Mouse (Mus musculus) ovary, adult 18-20 months (tissue): Measurements from ENCODE around the gene Vmn2r74.

Experiments
- DNase-seq: peaks from one replicate; pipeline ENCODE4 v3.0.0; 2022; ENCODE audit warnings: low spot score, mixed read lengths

Vmn2r74 gene

DNA sequence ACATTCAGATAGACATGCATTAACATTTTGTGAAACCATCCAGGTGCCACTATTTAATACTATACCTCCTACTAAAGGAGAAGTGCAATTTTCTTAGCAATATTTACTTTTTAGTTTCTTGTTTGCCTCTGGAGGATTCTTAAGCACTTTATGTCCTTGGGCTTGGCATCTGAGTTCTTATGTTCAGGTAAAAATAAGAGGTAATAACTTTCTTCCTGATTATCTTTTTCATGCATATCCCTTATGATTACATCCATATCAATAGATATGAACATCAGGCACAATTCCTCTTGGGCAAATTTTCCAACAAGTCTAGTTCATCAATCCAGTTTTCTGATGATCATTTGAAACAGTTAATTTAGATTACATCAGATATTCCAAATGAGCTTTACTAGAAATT lies at the start of gene Vmn2r74:
Gene Vmn2r74 (minus strand): TSS at position 101 of the 400 bp plus-strand sequence.
- no peak for DNase-seq

GRCm38 (mm10) chr7:86007533-86007932 lies 46.1 kb upstream of the Vmn2r74 start:
- no peak for DNase-seq
